Mouse (Mus musculus): ENCODE measurements around the gene Ccdc155. TPM values are rescaled to one million over a fixed set of nuclear protein-coding genes. Genes with fewer than 3 reads are reported as not detected.

The Ccdc155 gene
- total RNA-seq, 1 experiment, result 2.4 TPM

DNA sequence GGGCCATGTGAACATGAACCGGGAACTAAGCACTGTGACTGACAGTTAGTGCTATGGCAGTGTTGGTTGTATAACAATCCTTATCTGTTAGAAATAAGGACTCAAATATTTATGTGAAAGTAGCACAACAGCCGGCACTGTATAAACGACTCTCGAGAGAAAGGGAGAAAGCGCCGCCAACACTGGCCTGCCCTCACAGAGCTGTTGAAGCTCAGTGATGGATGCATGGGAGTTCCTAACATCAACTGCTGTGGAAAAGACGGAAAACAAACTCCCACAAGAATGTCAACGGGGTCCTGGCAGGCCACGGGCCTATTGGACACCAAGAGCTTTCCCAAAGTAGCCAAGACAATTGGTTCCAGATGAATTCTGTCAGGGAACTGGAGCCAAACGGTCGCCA is 53.4 kb downstream of the Ccdc155 start:
- H3K4me3 ChIP-seq (ENCODE audit: insufficient read depth in 1 of 2, low read depth in 1 of 2, low read length in 2 of 2, poor library complexity in 1 of 2, severe bottlenecking in 1 of 2), result no peak overlapping the region
- H3K9ac ChIP-seq (ENCODE audit: insufficient read depth, low read depth, low read length, poor library complexity, severe bottlenecking), result no peak overlapping the region
- DNase-seq (ENCODE audit: low read depth, low spot score), result no peak
- in situ Hi-C loops (cut with MboI; ENCODE audit: low sequenced_read_pairs in 2 of 2, unreplicated experiment in 2 of 2), result no loop called here
- H3K36me3 ChIP-seq (ENCODE audit: control insufficient read depth, insufficient read depth, low read length, poor library complexity, severe bottlenecking), result peaks cover 10% of the 10 kb centered on the region; the same call in 1 of the 2 replicates
- no peak overlapping the region for H3K27ac ChIP-seq (ENCODE audit: insufficient read depth, low read depth, low read length, poor library complexity, severe bottlenecking)
- TF ChIP-seq MAFK (IDR thresholded peaks at IDR 0.05; ENCODE audit: insufficient read depth, low read depth, low read length), result no peak
- TF ChIP-seq ZC3H11A (IDR thresholded peaks at IDR 0.05; ENCODE audit: borderline replicate concordance, low read depth, low read length), result no peak
- TF ChIP-seq HCFC1 (IDR thresholded peaks at IDR 0.05; ENCODE audit: borderline replicate concordance, insufficient read depth, low read length), result no peak
- no peak for TF ChIP-seq CHD2 (IDR thresholded peaks at IDR 0.05; ENCODE audit: low read depth, low read length)
- no peak for TF ChIP-seq ZNF384 (IDR thresholded peaks at IDR 0.05; ENCODE audit: low read depth, low read length)
- H3K9me3 ChIP-seq (ENCODE audit: control insufficient read depth, insufficient read depth, low read depth, low read length), result no peaks in the 10 kb centered on the region
- H3K4me1 ChIP-seq (ENCODE audit: control insufficient read depth in 2 of 2, insufficient read depth in 2 of 2, low read length in 2 of 2, poor library complexity in 1 of 2), result peaks cover 3 to 7% of the 10 kb centered on the region in 2 experiments; a peak in 3 of 4 replicates

DNA sequence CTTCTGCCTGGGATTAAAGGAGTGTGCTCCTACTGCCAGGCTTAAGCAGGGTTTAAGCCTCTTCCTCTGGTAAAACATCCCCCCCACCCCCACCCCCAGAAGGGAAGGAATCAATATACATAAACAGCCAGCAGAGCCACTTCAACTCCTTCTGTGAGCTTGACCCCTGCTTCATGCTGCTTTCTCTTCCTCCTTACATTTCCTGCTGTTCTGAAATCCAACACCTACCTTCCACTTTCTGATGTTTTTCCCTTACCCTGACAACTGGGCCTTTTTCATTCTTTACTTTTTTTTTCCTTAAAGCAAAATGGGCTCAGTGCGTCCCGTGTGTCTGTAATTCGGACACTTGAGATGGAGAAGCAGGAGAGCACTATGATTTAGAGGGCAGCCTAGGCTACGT is 54.4 kb downstream of the Ccdc155 start:
- peak overlapping the region; percentile 16; the same call in 1 of the 2 replicates for H3K27ac ChIP-seq (ENCODE audit: insufficient read depth, low read depth, low read length, poor library complexity, severe bottlenecking)
- H3K9ac ChIP-seq (ENCODE audit: insufficient read depth, low read depth, low read length, poor library complexity, severe bottlenecking), result no peak overlapping the region
- peaks cover 18% of the 10 kb centered on the region for H3K36me3 ChIP-seq (ENCODE audit: control insufficient read depth, insufficient read depth, low read length, poor library complexity, severe bottlenecking)
- H3K4me1 ChIP-seq (ENCODE audit: control insufficient read depth in 2 of 2, insufficient read depth in 2 of 2, low read length in 2 of 2, poor library complexity in 1 of 2), result peaks cover 3 to 5% of the 10 kb centered on the region in 2 experiments; a peak in 3 of 4 replicates
- TF ChIP-seq MAFK (IDR thresholded peaks at IDR 0.05; ENCODE audit: insufficient read depth, low read depth, low read length) (no peak), CHD2 (IDR thresholded peaks at IDR 0.05; ENCODE audit: low read depth, low read length) (no peak), ZNF384 (IDR thresholded peaks at IDR 0.05; ENCODE audit: low read depth, low read length) (no peak), ZC3H11A (IDR thresholded peaks at IDR 0.05; ENCODE audit: borderline replicate concordance, low read depth, low read length) (no peak), HCFC1 (IDR thresholded peaks at IDR 0.05; ENCODE audit: borderline replicate concordance, insufficient read depth, low read length) (no peak)
- in situ Hi-C loops (cut with MboI; ENCODE audit: low sequenced_read_pairs in 2 of 2, unreplicated experiment in 2 of 2), result no loop called here
- no peak overlapping the region for H3K4me3 ChIP-seq (ENCODE audit: insufficient read depth in 1 of 2, low read depth in 1 of 2, low read length in 2 of 2, poor library complexity in 1 of 2, severe bottlenecking in 1 of 2)
- no peaks in the 10 kb centered on the region for H3K9me3 ChIP-seq (ENCODE audit: control insufficient read depth, insufficient read depth, low read depth, low read length)
- DNase-seq (ENCODE audit: low read depth, low spot score), result no peak

DNA sequence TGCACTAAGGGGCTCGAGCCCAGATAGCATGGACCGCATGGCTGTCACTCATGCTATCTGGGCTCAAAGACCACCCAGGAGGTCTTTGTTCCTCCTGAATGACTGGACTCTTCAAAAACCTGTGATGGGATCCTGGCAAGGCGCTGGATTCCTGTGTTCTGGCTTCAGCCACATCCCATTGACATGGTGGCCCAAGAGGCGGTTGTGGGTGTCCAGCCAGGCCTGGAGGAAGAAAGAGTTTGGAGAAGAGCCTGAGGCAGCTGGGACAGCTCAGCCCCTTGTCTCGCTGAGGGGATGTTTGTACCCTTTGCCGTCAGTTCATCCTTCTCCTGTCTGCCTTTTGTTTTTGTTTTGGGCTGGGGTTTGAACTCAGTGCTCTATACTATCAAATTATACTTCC is 55.1 kb downstream of the Ccdc155 start:
- no peaks in the 10 kb centered on the region for H3K9me3 ChIP-seq (ENCODE audit: control insufficient read depth, insufficient read depth, low read depth, low read length)
- peaks cover 23% of the 10 kb centered on the region for H3K36me3 ChIP-seq (ENCODE audit: control insufficient read depth, insufficient read depth, low read length, poor library complexity, severe bottlenecking)
- TF ChIP-seq ZNF384 (IDR thresholded peaks at IDR 0.05; ENCODE audit: low read depth, low read length), result no peak
- TF ChIP-seq MAFK (IDR thresholded peaks at IDR 0.05; ENCODE audit: insufficient read depth, low read depth, low read length), result no peak
- no peak for TF ChIP-seq ZC3H11A (IDR thresholded peaks at IDR 0.05; ENCODE audit: borderline replicate concordance, low read depth, low read length)
- TF ChIP-seq HCFC1 (IDR thresholded peaks at IDR 0.05; ENCODE audit: borderline replicate concordance, insufficient read depth, low read length), result no peak
- TF ChIP-seq CHD2 (IDR thresholded peaks at IDR 0.05; ENCODE audit: low read depth, low read length), result no peak
- H3K9ac ChIP-seq (ENCODE audit: insufficient read depth, low read depth, low read length, poor library complexity, severe bottlenecking), result no peak overlapping the region
- H3K27ac ChIP-seq (ENCODE audit: insufficient read depth, low read depth, low read length, poor library complexity, severe bottlenecking), result no peak overlapping the region
- no peak overlapping the region for H3K4me3 ChIP-seq (ENCODE audit: insufficient read depth in 1 of 2, low read depth in 1 of 2, low read length in 2 of 2, poor library complexity in 1 of 2, severe bottlenecking in 1 of 2)
- in situ Hi-C loops (cut with MboI; ENCODE audit: low sequenced_read_pairs in 2 of 2, unreplicated experiment in 2 of 2), result no loop called here
- peaks cover 3 to 4% of the 10 kb centered on the region in 2 experiments; a peak in 3 of 4 replicates for H3K4me1 ChIP-seq (ENCODE audit: control insufficient read depth in 2 of 2, insufficient read depth in 2 of 2, low read length in 2 of 2, poor library complexity in 1 of 2)
- no peak for DNase-seq (ENCODE audit: low read depth, low spot score)

DNA sequence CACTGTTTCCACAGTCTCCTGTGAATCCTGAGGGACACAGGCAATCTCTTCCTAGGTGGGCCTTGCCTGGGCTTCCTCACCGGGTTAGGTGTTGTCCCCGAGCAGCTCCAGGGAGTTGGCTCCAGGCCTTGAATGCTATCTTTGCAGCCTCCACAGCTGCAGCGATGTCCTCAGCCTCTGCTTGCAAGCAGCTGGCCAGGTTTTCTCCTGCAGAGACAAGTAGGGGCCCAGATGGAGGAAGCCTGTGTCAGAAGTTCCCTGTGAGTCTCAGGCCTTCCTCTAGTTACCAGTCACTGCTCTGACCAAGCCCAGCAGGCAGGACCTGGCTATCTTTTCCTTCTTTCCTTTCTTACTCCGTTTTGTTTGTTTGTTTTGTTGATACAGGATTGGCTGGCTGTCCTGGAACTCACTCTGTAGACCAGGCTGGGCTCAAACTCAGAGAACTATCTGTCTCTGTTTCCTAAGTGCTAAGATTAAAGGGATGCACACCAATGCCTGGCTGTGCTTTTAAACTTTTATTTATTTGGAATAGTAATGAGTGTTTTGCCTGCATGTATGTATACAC is 56.1 kb downstream of the Ccdc155 start:
- no peak overlapping the region for H3K4me3 ChIP-seq (ENCODE audit: insufficient read depth in 1 of 2, low read depth in 1 of 2, low read length in 2 of 2, poor library complexity in 1 of 2, severe bottlenecking in 1 of 2)
- in situ Hi-C loops (cut with MboI; ENCODE audit: low sequenced_read_pairs in 2 of 2, unreplicated experiment in 2 of 2), result no loop called here
- H3K27ac ChIP-seq (ENCODE audit: insufficient read depth, low read depth, low read length, poor library complexity, severe bottlenecking), result no peak overlapping the region
- H3K4me1 ChIP-seq (ENCODE audit: control insufficient read depth in 2 of 2, insufficient read depth in 2 of 2, low read length in 2 of 2, poor library complexity in 1 of 2), result peaks cover 3 to 4% of the 10 kb centered on the region in 2 experiments; a peak in 3 of 4 replicates
- TF ChIP-seq MAFK (IDR thresholded peaks at IDR 0.05; ENCODE audit: insufficient read depth, low read depth, low read length), result no peak
- DNase-seq (ENCODE audit: low read depth, low spot score), result no peak
- H3K36me3 ChIP-seq (ENCODE audit: control insufficient read depth, insufficient read depth, low read length, poor library complexity, severe bottlenecking), result peaks cover 24% of the 10 kb centered on the region
- H3K9me3 ChIP-seq (ENCODE audit: control insufficient read depth, insufficient read depth, low read depth, low read length), result no peaks in the 10 kb centered on the region
- no peak overlapping the region for H3K9ac ChIP-seq (ENCODE audit: insufficient read depth, low read depth, low read length, poor library complexity, severe bottlenecking)

DNA sequence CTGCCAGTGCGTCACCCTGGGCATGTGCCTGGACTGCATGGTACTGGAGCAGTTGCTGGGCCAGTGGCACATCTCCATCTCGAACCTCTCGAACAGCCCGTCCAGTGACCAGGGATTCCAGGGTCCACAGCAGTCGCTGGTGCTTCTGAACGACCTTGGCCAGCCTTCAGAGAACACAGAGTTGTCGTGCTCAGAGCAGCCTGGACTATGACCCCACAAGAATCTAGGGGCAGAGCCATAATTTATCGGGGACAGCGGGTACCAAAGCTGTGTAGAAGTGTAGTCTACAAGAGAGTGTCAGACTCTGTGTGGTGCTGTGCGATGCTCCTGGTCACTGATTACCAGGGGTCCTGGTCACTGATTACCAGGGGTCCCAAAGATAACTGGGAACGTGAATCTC is 56.8 kb downstream of the Ccdc155 start:
- Histone ChIP-seq H3K36me3 (ENCODE audit: control insufficient read depth, insufficient read depth, low read length, poor library complexity, severe bottlenecking) (peaks cover 29% of the 10 kb centered on the region), H3K27ac (ENCODE audit: insufficient read depth, low read depth, low read length, poor library complexity, severe bottlenecking) (no peak overlapping the region), H3K4me1 (ENCODE audit: control insufficient read depth in 2 of 2, insufficient read depth in 2 of 2, low read length in 2 of 2, poor library complexity in 1 of 2) (peaks cover 2 to 3% of the 10 kb centered on the region in 2 experiments; a peak in 2 of 4 replicates), H3K9me3 (ENCODE audit: control insufficient read depth, insufficient read depth, low read depth, low read length) (no peaks in the 10 kb centered on the region), H3K9ac (ENCODE audit: insufficient read depth, low read depth, low read length, poor library complexity, severe bottlenecking) (no peak overlapping the region), H3K4me3 (ENCODE audit: insufficient read depth in 1 of 2, low read depth in 1 of 2, low read length in 2 of 2, poor library complexity in 1 of 2, severe bottlenecking in 1 of 2) (no peak overlapping the region)
- in situ Hi-C loops (cut with MboI; ENCODE audit: low sequenced_read_pairs in 2 of 2, unreplicated experiment in 2 of 2), result no loop called here
- TF ChIP-seq CHD2 (IDR thresholded peaks at IDR 0.05; ENCODE audit: low read depth, low read length), result no peak
- no peak for TF ChIP-seq ZNF384 (IDR thresholded peaks at IDR 0.05; ENCODE audit: low read depth, low read length)
- TF ChIP-seq MAFK (IDR thresholded peaks at IDR 0.05; ENCODE audit: insufficient read depth, low read depth, low read length), result no peak
- TF ChIP-seq ZC3H11A (IDR thresholded peaks at IDR 0.05; ENCODE audit: borderline replicate concordance, low read depth, low read length), result no peak
- TF ChIP-seq HCFC1 (IDR thresholded peaks at IDR 0.05; ENCODE audit: borderline replicate concordance, insufficient read depth, low read length), result no peak
- no peak for DNase-seq (ENCODE audit: low read depth, low spot score)

All from ES-E14 (cell line).